Mouse (Mus musculus) spleen, postnatal 36 days (tissue): ENCODE results near the gene Lexm.
A peak's percentile ranks its signal among the peaks of the same experiment; 100 is the strongest.

Source experiments
- DNase-seq, 2 experiments: peaks; one replicate each; pipeline ENCODE4 v3.0.0; 2022; ENCODE audit warnings: low spot score in 2 of 2, mixed read lengths in 1 of 2

The Lexm gene

DNA sequence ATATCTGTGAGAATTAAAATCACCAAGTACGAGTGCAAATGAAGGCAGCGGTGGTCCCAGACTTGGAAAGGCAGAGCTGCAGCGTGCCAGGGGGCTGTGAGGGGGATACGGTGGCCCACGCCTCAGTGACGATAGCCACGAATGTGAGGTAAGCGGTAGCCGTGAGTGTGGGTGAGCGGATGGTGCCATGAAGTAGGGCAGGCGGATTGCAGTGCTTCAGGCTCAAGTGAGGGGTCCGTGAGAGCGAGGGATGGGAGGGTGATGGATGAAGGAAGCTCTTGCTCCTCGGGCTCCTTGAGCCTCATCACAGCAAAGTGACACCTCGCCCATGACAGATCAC is 35.2 kb downstream of the Lexm start:
- DNase-seq, result no peak

DNA sequence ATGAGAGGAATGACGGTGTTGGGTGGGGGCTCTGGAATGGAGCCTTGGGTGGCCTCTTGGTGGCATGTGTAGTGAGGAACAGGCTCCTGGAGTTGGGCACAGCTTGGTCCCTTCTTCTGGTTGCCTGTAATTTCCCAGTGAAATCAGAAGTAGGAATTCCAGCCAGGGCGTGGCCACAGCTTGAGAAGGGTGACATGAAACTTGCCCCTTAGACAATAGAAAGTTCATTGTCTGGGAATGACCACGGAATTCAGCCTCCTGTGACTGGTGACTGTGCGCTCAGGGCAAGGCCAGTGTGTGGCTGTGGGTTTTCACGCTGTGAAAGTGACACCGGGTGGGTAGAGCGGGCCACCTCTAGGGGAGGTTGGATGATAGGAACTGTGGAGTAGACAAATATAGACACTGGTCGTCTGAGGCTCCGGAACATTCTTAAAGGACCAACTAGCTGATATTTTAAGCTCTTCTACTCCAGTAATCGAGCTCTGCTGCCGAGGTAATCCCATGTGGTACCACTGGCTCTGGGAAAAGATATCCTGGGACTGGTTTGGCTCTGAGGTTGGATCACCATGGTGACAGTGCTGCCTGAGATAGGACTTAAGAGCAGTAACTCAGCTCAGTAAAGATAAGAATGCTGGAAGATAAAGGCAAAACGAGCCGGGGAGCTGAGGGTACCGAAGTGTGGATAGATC is 35.7 kb downstream of the Lexm start:
- no peak for DNase-seq

DNA sequence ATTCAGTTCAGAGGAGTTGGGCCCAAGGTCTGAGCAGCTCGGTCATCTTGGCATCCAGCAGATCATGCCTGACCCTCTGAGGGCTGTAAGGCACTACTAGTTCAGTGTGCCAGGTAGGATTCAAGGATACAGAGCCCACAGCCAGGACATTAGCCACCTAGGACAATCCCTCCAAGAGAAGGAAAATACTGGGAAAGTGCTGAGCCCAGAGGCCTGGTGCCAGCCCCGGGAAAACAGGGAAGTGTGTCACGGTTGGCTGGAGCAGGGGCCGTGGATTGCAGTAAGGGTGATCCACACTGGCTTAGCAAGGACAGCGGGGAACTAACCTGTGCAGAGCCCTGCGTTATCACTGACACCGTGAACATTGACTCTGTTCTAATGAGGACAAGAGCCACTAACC is 39.5 kb downstream of the Lexm start:
- no peak for DNase-seq

DNA sequence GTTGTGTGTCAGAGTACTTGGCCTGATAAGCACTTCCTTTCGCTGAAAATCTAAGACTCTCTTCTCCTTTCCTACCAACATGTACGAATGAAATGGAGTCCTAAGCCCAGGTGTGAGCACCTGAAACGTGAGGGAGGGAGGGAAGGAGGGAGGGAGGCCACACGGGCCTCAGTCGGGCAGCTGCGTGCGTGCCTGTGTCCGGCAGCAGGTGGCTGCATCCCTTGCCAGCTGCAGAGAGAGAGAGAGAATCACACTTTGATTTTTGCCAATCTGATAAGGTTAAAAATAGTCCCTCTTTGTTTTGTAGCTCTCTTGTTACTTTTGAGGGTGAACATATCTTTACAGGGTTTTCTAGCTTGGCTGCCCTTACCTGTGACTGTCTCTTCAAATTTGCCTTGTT is 42.0 kb downstream of the Lexm start:
- DNase-seq, result no peak

DNA sequence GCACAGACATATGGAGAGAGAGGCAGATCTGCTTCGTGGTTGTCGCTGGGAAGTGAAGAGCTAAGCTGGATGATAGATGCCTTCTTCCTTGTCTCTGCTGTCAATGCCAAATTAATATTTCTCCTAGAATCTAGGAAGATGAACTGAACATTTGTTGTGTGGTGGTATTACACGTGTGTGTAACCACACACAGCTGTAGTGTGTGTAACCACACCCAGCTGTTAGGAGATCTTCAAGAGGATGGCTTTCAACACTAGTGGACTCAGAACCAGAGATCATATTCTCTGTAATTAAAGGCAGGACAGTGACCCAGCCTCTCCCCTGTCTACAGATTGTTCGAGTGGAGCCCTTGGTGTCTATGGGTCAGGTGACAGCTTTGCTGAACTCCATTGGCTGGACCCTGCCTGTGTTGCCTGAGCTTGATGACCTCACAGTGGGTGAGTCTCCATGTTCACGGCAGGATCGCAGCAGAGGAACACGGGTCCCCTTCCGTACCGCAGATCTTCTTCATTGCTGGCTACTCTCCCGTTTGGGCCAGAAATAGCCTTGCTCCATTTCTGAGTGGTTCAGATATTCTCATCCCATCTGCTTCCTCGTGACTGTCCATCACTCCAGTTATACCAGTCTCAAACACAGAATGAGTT is 45.8 kb downstream of the Lexm start:
- no peak for DNase-seq

DNA sequence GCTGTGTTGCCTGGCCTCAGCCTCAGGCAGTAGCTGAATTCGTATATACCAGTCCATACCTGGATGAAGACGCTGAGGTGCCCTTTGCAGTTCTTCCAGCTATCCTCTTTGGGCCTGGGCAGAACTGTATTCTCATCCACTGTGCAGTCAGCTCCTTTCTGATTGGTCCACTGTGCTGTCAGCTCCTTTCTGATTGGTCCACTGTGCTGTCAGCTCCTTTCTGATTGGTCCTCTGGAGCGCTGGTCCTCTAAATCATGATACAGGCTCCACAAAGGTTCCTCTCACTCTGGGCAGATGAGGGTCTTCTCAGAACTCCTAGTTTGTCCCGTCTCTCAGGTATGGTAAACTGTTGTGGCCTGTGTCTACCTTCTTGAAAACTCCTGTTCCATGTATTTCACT is 47.4 kb downstream of the Lexm start:
- no peak for DNase-seq

DNA sequence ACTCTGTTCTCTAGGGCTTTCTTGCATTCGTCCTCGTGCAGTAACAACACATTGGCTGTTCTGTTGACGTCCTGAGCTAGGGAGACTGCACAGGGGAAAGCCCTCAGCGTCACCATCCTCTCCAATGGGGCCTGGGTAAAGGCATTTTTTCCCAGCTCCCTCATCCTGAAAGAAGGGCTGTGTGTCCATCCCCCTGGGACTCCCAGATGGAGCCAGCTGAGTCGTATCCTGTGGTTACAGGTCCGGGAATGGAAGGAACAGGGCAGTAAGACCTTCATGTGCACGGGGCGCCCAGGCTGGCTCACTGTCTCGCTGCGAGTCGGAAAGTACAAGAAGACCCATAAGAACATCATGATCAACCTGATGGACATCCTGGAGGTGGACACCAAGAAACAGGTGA is 52.9 kb downstream of the Lexm start:
- no peak for DNase-seq

DNA sequence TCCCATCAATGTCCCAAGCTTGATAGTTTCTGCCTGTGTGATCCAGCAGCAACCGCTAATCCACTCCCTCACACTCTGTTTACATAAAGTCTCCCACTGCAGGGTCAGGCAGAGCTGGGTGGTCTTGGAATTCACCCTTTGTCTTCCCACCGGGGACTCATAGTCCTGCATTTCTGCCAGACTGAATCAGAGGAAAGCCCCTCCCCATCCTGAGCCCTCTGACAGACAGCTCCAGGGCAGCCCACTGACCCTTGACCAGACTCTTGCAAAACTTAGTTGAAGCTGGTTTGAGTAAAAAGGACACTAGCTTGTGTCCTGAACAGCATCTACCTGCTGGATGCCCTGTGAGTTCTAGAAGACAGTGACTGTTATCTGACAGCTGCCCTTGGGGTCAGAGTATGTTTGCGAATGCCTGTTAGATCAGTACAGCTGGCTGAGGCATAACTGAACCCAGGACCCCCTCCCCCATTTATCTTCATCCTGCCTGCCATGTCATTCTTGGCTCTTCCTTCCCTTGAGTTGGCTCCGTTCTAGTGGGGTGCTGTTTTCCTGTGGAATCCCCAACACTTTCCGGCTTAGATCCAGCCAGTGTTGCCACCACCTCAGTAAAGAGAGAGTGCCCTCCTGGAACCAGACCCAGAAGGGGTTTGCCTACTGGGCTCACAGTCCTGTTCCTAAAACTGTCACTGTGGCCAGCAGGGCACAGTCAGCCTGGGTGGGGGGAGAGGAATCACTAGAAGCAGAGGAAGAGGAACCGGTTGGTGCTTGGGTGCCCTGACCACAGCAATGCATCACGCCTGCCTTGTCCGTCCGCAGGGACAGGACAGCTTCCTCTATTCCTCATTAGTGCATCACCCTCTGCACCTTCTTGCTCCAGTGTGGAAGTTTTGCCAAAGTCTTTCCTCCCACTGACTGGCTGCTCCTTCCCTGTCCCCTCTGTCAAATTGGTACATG is 53.9 kb downstream of the Lexm start:
- DNase-seq, result no peak

DNA sequence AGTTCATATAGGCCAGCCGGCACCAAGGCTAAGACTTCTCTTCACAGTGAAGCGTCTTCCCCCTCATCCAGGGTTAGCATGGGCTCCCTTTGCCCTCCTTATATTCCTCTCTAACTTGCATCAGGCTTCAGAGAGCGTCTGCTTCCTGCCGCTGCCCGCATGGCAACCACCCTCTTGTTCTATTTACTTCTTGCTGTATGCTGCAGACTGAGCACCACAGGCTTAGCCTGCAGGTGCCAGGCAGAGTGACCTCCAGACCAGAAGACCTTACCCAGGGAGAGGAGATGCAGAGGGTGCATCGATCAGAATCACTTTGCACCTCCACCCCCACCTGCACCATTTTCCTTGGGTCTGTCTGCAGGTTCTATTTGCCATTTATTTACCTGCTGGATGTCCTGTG is 55.0 kb downstream of the Lexm start:
- no peak for DNase-seq

DNA sequence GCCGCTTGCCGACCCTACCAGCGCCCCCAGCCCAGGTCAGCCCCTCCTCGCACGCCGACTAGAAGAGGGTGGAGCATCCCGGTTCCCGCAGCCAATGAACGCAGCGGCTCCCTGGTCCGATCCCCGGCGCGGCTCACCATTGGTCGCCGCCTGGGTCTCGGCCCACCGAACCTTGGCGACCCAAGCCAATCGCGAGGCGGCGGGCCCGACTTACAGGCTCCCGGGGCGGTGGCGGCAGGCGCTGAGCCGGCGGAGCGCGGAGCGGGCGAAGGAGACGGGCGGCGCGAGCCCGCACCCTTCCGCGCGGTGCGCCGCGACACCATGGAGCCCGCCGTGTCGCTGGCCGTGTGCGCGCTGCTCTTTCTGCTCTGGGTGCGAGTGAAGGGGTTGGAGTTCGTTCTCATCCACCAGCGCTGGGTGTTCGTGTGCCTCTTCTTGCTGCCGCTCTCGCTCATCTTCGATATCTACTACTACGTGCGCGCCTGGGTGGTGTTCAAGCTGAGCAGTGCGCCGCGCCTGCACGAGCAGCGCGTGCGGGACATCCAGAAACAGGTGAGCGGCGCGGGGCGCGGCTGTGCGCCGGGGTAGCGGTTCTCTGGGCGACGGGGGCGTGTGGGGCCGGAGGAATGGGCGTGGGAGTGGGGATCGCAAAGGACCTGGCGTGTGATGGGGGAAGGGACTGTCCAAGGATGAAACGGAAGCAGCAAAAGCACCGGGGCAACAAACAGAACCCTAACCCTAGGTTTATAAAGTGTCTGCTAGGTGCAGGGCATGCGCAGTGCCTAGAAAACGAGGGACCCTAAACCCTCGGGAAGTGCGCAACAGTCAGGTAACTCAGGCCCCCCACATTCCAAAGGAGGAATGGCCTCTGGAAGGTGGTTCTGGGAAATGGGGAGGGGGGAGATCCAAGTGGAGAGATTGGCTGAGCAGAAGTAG is 55.9 kb downstream of the Lexm start, which contains the start of gene Dhcr24:
Gene Dhcr24 (plus strand): TSS at position 193 of the 936 bp plus-strand sequence.
- DNase-seq, result peak; percentile 74 to 79

DNA sequence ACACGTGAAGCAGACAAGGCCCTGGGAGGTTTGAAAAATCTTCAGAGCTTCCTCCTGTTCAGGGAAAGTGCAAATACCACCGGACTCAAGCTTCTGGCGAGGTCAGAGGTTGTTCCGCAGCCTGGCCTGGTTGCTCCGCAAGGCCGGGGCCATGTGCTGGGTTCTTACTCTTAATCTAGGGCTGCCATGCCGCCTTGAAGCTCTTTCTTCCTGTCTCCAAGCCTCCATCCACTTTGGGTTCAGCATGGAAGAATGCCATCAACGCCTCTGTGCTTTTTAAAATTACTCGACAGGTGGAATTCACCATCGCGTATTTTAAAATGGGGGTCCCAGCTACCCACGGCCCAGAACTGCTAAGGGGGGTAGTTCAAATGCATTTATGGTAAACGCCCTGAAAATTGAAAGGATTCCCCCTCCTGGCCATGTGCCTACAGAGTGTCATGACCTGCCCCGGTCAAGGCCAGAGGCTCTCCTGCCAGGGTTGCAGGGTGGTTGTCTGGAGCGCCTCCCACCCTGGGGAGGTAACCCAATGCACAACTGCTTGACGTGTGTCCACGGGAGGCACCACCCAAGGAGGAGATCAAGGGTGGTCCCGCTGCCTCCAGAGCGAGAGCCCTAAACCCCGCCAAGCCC is 56.7 kb downstream of the Lexm start:
- DNase-seq, result no peak

DNA sequence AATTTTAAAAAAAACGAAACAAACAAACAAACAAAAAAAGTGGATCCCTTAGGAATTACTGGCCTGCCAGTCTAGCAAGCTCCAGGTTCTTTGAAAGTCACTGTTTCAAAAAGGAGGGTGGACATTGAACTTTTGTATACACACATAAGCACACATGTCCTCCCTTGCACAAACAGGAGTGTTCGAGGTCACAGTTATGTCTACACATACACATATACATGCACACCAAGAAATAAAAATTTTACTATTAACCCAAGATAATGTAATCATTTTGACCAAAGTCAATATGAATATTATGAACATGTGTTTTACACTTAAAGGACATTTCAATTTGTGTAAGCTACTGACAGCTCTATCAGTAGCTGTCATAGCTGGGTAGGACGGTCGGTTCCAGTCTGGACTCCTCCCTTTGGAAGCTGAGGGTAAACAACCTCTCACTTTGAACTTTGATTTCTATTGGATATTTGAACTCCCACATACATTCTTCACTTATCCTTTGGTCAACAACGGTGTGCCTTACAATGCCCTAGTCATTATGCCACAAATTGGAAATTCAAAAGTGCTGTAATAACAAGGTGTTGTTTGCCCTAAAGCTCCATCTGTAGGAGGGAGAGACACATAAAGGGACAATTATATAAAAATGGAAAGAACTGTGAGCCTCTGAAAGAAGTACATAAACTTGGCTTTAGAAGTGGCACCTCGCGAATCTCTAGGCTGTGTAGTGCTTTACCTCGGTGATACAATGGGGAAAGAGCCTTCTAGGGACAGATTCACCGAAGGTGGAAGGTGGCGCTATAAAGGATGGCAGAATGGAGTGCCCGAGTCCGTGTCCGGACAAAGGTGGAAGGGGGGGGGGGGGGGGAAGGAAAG is 57.5 kb downstream of the Lexm start:
- no peak for DNase-seq

DNA sequence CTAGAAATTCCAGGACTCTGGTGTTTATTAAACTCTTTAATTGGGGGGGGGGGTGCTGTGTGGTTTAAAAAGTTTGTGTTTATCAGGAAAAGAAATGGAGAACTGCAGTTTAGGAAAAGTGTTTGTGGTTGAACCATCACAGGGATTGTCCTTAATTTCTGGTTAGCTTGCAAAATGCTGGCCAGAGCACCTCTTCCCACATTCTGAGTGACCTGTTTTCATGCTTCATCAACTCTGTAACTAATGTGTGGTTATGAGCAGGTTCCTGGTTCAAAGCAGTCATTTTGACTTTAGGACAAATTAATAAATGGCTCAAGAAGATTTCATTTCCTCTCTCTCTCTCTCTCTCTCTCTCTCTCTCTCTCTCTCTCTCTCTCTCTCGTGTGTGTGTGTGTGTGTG is 59.1 kb downstream of the Lexm start:
- no peak for DNase-seq

DNA sequence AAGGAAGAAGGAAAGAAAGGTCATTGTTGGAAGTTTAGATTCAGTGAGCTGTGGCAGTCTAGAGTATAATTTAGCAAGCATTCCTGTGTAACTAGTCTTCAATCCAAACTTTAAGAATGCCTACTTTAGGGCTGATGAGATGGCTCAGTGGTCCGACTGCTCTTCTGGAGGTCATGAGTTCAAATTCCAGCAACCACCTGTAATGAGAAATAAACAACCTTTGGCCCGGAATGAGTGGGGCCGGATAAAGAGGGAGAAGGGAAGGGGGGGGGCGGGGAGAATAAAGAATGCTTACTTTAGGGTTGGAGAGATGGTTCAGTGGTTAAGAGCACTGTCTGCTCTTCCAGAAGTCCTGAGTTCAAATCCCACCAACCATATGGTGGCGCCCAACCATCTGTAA is 59.8 kb downstream of the Lexm start:
- no peak for DNase-seq

DNA sequence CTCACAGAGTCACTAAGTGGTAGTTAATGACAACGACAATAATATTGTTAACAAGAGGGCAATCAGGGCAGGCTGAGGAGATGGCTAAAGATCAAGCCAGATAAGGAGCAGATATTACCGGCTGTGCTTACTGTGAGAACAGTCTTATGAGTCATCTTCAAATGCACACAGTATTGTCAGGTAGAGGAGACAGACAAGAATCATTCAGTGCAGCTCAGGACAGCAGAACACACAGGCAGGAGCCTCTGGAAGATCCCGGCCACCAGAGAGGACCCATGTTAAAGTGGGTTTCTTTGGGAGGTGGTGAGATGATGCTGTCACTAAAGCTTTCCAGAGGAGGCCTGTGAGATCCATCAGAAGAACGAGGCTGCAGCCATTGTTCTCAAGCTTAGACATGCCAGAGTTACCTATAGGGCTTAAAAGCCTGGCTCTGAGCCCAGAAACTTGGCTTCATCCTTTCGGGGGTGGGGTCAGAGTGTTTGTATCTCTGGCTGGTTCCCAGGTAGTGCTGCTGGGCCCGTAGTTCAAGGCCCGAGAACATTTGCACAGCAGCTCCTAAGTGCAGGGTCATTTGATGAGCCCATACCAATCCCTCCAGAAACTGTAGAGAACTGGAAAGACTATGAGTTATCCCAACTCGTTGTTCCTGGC is 66.4 kb downstream of the Lexm start:
- no peak for DNase-seq

DNA sequence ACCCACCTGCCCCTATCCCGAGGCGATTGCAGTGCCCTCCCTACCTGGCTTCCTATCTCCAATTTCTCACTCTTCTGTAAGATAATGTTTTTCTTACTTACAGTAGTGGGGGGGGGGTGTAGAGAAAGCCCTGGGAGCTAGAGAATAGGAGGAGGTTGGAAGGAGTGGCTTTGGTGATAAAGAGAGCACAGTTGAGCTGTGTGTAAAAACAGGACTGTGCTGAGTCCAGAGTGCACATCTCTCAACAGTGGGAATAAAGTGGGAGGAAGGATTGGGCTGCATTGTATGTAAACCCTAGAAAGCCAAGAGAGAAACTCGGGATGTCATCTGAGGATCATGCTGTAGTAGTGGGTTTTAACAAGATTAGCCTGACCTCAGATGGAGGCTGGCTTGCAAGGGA is 68.9 kb downstream of the Lexm start:
- no peak for DNase-seq

DNA sequence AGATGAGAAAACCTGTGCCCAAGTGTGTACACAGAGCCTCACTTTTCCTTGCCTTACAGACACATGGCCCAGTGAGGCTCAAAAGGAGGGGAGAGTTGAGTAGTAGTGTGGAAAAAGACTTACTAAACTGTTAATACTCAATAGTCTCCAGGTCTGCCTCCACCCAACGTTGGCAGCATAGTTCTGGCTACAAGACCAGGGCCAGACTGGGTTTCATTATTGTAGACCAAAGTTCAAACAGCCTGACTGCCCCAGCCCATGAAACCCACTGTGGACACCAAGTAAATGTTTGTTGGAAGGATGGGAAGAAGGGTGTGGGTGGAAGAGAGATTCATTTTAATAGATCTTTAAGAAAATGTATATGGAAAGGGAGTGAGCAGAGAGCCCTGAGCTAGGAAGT is 70.1 kb downstream of the Lexm start:
- no peak for DNase-seq

DNA sequence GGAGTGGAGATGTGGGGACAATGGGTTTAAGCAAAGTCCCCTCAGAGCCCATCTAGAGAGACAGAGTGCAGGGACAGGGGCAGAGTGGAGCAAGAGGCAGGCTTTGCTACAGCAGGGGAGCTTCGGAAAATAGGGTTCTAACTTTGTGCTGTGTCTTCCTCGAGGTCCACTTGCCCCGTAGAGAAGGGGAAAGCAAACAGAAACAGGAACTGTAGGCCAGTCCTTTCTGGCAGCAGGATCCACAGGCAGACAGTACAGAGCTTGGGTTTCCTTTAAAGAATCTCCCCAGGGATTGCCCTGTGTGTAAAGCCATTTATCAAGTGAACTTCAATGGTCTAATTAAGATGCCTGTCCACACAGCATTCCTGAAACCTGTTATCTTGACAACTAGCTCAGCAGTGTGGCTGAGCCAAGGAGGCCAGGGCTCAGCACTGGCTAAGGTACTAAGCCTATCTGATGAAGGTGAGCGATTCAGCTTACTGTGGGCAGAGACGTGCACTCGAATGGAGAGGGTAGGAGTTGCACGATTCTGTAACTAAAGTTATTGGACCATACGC is 71.1 kb downstream of the Lexm start:
- DNase-seq, result no peak

DNA sequence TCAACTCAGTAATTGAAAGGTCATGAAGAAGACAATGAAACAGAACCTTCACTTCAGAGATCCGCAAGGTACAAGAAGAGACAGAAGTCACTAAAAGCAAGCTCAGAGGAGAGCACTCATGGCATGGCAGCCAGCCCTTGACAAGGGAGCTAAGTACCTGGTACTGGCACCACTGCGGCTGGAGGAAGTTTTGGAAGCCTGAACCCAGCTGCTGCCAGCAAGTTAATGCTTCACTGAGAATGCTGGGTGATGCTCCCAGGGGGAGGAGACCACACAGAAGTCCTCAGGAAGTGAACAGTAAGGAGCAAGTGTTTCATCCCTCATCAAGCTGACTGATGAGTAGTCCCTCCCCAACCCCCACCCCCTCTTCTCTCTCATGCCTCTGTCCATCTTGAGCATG is 74.8 kb downstream of the Lexm start:
- no peak for DNase-seq
